Mouse (Mus musculus) granulocyte monocyte progenitor cell, adult 5-6 weeks (primary cell): ENCODE results near the gene Vcpkmt. TPM values are rescaled to one million over a fixed set of nuclear protein-coding genes. Genes with fewer than 3 reads are reported as not detected.
"Not testable (repeated sequence)": the region's sequence is repeated elsewhere in the genome, so short reads cannot be mapped to it uniquely, and the experiment has no call there.

Experiments
- ATAC-seq: replicated peaks from 2 replicates; pipeline ENCODE4 v1.8.0; 2016; ENCODE audit warnings: mild to moderate bottlenecking, moderate TSS enrichment, inconsistent platforms; ENCODE audit not compliant: poor library complexity, severe bottlenecking
- total RNA-seq, 2 experiments: library from RNA; stranded (forward) in 1 of 2; stranded (reverse) in 1 of 2; fragments of 200-712, 200-1000 nt in 1 of 2; fragments of >200 nt in 1 of 2; fragmentation: Nextera tagmentation in 1 of 2; gene quantifications; 2 replicates each; pipeline ENCODE4 v1.2.3; 2014 to 2017

Gene Vcpkmt
- total RNA-seq (2014; fragmentation: Nextera tagmentation) (7.0 and 12.9 TPM in 2 replicates), total RNA-seq (2017) (17.3 and 17.4 TPM in 2 replicates)

DNA sequence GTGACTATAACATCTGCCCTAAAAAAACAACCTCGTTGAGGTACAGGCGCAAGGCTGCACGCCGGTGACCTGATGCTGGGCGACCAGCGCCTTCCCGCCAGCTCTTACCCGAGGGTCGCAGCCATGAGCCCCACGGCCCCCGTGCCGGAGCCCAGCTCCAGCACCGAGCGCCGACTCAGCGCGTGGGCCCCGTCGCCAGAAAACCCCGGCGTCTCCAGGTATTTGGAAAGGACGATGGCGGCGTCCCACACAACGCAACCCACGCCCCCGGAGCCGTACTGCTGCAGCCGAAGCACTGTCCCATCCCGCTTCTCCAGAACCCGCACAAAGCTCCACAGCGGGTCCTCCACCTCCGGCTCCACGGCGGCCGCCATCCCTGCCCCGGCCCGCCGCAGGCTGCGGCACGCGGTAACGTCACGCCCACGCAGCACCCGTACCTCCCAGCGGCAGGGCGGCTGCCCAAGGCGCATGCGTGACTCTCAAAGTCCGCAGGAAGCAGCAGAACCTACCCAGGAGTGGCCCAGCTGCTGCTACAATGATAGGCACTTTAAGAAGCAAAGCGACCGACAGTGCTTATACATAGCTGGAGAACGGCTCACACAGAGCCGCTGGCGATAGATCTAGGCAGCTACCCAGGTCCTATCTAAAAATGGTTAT, at the start of gene Vcpkmt:
TSS of gene Vcpkmt (minus strand) at position 416 of the 657 bp plus-strand sequence.
- ATAC-seq, result peak; percentile 99

DNA sequence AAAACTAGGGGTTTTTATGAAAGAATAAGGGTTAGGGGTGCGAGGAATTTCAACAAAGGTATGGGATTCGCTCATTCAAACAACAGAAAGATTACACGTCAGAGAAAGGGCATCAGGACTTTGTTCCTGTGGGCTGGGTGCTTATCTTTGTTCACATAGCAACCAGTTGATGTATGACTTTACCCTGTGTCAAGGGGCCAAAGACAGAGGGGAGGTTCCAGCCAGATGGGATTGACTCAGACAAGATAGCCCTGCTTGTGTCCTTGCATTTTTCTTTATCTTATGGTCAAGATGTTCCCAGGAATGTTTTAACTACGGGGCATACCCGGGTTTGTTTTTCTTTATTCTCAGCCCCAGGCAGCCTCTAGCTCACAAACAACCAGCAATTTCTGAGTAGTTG, 35.8 kb upstream of the Vcpkmt start:
- ATAC-seq, result not testable (repeated sequence)

DNA sequence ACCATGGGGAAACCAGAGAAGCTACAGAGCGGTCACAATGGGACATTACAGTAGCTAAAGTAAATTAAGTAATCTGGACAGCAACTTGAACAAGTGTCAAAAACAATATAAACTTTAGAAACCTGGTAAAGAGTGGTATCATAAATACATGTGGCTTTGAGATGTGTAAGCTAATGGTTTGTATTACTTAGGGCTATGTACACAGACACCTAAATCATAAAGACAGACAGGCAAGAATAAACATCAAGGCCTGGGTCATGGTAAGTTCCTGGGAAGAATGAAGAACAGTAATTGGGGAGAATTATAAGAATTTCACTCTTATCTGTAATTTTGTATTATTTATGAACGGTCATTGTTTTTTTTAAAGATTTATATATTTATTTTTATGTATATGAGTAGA, 21.5 kb upstream of the Vcpkmt start:
- no peak for ATAC-seq

DNA sequence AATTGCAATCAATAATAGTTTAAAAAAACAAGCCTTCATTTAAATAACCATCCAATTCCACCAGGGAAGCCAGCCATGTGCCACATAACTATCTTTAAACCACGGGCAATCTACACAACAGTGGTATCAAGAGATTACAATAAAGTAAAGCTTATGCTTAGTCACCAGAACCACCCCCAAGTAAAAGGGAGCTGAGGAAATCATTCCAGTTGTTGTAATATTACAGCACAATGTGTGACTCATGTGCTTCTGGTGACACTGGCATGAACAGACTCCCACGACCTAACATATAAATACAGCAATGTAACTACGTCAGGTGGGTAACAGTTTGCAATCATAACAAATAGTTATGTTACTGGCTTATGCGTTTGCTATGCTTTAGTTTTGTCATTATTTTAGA, 14.6 kb upstream of the Vcpkmt start:
- no peak for ATAC-seq

DNA sequence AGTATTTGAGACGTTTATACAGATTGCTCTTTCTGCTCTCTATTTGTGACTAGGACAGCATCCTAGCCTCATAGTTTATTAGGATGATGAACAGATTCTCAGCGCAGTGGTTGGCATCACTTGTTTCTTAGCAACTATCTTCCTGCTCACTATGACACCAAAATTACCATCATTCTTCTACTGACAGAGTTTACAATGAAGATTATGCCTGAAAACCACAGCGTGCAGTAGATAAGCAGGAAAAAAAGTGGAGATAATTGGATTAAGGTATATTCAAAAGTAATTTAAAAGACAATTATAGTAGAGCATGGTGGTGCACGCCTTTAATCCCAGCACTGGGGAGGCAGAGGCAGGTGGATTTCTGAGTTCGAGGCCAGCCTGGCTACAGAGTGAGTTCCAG, 10.3 kb upstream of the Vcpkmt start:
- no peak for ATAC-seq

DNA sequence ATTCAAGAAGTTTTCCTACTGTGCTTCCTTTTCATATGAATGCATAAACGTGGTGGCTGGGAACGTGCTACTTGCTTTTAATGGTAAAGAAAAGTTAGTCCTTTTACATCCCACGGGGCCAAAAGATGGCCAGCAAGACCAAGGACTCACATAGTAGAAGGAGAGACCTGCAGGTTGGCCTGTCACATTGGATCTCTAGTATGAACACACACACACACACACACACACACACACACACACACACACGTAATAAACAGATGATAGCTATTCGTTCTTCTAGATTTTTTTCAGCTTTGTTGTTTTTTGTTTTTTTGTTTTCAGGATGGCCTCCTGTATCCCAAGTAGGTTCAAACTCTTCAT, 422 bp upstream of the Vcpkmt start:
- no peak for ATAC-seq

DNA sequence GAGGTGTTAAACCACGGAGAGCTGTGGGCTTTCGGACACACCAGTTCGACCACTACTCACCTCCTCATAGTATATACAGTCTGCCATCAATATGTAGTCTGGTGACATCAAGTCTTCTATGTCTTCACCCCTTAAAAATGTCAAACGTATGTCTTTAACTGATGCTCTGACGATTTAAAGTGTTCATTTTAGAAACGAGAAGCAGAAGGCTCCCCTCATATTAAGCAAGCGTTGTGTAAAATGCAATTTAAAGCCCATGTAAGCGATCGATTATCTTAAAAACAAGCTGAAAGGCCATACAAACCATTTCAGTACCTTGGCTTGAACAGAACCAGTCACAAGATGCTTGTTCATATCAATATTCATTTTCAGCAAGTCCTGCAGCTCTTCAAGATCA, 614 bp downstream of the Vcpkmt start:
- no peak for ATAC-seq

DNA sequence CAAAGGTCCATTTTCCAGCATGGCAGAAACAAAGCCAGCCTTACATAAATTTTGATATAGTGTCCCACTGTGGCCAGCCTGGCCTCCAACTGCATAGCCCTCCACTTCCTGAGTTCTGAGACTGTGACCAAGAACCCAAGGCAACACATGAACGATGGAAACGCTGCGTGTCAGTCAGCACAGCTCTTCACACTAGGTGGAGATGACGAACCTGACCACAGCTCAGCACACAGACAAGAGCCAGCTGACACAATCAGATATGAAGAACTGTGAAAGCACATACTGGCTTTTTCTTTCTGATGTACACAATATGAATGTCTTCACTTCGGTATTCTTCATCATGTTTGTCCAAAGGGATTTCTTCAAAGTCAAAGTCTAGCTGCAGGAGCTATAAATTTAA, 3.2 kb downstream of the Vcpkmt start:
- no peak for ATAC-seq

DNA sequence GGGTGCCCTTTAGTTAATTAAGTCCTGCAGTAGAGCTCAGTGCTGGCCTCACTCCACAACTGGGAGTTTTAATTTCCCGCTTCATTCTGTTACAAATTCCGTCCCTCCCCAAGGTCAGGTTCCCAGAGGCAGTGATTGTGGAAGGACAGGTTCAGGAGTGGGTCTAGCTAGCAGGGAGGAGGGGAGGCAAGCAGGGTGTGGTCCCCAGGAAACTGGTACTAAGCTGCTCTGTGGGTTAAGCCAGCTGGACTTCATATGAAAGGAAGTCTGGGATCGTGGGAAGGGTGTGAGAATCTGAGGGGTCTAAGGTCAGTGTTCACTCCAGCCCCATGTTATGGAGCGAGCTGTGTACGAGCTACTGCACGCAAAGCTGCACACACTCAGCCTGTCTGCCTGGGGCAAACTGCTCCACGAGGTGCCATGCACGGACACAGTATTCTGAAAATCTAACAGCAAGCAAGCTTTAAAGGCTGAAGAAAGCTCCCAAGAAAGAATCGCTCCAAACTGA, 6.7 kb downstream of the Vcpkmt start:
- ATAC-seq, result no peak

DNA sequence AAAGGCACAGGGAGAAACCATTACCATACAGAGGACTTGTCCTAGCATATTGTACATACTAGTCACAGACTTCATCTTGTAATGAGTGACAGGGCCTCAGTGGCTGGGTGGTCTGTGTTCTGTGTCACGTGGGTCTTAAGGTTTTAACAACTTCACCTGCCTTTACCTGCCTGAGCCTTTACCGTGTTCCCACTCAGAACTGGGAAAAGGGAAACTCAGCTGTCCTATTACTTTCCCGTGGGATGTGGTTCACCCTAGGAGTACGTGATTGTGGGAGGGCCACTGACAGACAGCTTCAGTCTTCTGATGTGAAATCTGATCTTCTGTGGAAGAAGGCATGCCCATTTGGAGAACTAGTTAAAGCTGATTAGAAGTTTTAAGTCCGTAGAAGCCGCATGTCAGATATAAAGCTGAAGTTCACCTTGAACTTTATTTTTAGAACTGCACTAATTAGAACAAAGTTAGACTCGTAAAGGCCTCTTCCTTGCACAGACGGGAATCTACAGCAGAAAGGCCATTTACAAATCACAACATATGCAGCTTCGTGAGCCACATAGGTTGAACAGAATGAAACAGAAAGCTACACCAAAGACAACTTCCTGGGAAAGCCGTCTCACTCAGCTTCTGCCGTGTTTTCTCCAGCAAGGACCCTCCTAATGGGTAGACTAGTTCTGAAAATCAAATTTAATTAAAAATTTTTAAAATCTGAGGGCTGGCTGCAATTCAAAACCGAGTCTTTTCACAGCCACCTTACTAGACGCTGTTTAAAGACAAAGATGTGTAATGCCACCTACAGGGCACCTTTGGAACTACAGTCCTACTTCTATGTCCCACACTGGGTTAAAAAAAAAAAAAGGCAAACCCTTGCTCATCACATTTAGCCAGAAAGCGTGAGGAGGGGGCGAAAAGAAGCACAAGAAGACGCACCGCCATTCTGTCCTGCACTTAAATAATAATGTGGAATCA, 8.6 kb downstream of the Vcpkmt start:
- ATAC-seq, result peak; percentile 75

DNA sequence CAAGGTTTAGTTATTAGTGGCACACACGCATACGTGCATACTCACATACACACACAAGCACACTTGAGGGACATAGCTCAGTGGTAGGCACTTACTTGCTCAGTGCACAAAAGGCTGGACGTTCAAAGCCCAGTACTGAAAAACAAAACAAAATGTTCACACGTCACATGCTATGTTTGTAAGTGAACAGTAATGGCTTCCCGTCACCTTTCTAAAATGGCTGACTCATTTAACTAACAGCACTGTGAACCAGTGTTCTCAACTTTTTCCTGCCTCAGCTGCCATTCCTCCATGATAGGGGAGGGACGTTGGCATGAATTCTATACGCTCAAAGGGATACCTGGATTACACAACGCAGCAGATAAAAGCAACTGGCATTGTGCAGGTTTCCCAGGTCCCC, 9.6 kb downstream of the Vcpkmt start:
- no peak for ATAC-seq

DNA sequence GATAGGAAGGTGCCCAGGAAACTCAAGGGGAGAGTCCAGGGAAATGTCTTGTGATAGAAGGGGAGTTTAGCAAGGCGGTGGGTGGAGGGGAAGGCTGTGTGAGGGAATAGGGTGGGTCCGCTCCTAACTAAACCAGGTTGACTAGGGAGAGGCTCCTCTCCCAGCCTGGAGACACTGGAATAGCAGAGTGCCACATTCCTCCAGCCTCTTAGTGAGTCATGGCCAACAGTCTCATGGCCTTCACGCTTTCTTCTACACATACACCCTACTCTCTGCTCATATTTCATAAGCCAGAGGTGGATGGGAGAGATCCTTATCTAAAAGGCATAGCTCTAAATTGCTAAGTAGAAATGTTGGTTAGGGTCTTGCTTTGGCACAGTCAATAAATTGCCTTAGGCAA, 12.9 kb downstream of the Vcpkmt start:
- no peak for ATAC-seq

DNA sequence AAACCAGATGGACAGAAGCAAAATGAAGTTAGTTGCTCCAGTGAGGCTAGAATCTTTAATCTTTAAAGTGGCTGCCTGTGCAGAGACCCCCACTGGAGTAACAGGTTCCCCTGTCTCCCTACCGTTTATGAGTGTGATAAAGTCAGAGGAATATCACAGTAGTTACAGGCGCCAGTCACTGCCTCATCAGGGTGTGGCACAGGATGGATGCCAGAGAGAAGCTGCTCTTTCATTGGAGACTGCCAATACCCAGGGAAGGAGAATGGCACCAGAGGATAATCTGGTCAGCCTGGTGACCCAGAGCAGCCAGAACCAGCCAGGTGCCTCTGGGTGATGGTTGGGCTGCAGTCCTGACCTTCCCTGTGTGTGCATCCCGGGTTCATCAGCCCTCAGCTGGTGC, 14.6 kb downstream of the Vcpkmt start:
- no peak for ATAC-seq

DNA sequence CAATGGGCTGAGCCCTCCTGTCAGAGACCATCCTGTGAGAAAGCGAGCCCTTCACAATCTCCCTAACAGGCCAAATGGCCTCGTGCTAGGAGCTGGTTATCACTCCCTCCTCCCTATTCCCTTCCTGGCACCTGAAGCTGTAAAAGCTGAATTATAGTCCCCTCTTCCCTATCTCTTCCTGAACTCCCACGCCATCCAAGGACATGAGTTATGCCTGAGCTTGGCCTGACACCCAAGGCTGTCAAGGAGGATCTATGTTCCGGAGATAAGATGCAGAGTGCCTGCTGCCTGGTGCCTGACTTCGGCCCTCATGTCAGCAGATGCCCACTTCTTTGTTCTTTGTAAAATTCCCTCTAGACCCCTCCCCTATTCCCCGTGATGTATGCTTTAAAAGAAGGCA, 21.8 kb downstream of the Vcpkmt start:
- ATAC-seq, result not testable (repeated sequence)

DNA sequence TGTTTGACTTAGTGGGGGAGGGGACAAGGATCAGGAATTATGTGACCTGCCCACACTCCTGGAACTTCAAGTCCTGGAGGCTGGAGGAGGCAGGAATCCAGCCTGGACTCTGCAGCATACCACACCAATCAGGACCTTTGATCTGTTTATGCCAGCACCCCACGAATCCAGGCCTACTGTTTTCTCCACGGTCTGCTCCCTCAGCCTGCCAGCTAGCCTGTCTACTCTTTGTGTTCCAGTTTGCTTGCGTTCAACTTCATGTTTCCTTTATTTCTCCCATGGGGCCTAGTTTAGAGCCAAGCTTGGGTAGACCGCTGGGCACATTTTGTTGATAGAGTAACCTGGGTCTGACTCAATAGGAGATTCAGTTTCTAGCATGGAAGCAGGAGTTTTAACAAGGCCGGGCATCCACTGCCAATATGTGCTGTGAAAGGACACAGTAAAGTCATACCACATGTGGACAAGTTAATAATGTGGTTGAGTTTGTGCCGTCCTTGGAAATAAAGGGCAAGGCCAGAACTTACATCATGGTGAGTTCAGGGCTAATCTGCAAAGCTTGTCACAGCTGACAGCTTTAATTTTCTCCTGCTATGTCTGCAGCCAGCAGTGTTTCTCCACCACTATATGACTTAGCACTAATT, 26.5 kb downstream of the Vcpkmt start:
- ATAC-seq, result no peak

DNA sequence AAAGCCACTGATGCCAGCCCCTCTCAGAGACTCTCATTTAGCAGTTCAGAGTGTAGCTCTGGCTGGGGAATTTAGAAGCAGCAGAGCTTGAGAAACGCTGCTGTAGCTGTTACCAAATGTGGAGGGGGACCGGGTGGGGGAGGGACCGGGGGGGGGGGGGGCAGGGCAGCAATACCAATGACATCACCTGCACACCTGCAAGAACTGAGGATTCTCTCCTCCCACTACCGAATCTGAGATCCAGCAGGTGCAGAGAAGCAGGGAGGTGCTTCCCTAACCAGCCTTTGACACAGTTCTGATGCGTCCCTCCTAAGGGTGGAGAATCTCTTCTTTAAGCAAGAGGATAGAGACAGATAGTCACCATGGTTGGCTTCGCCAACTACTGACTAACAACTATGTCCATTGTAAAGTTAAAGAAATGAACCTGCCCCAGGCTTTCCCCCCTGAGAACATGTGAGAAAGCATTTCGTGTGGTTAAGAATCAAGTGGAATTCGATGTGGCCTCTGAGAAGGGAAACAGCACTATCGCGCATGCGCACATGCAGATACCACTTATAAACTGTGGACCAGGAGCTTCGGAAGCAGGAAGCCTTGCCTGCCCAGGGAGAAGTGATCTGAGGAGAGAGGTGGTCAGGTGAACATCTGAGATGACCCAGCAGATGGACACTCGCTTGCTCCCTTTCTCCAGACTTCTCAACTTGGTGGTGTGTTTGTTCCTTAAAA, 37.2 kb downstream of the Vcpkmt start:
- ATAC-seq, result no peak

DNA sequence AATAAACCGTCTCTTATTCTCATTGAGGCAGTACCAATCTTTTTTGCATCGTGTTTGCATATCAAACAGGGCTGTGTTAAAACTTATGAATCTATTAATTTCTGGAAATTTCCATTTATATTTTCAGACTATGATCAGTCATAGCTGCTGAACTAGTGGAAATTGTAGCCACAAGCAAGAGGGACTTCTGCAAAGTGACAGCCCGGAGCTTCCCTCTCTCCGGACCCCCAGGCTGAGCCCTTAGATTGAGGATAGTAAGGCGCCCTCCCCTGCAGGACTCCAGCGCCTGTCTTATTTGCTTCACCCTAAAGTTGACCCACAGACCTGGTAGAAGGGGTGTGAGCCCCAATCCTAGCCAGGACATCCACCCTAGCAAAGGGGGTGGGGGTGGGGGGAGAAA, 37.8 kb downstream of the Vcpkmt start:
- 0 out of 2 replicates have a peak, but pooled peaks have one; percentile 18 for ATAC-seq

DNA sequence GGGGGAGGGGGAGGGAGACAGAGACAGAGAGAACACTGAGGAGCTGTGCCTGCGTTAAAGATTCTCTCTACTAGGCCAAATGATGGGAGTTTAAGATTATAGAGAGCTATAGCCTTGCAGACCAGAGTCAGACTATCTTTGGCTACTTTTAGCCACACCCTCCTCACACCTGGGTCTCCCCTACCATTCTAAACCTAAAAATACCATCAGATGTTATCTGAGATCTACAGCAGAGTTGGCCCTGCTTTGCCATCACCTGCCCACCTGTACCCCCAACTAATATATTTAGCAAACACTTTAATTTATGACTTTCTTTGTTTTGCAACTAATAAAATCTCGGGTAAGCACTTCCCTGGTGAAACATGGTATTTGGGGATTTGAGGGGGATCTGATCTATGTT, 38.3 kb downstream of the Vcpkmt start:
- ATAC-seq, result no peak

DNA sequence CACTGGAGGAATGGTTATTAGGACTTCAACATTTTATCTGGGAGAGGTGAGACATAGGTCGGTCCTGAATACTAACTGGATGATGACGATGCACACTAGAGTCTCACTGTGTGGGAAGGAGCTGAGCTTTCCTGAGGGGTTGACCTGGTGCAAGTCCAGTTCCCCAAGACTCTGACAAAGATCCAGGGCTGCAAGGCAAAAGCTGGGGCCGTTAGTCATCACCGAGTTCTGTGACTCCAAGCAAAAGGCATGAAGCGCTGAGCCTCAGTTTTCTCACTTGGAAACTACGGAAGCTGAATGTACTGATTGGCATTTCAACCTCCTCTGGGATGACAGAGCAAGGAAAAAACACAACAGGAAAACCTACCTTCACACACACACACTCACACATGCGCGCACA, 40.5 kb downstream of the Vcpkmt start:
- ATAC-seq, result no peak

DNA sequence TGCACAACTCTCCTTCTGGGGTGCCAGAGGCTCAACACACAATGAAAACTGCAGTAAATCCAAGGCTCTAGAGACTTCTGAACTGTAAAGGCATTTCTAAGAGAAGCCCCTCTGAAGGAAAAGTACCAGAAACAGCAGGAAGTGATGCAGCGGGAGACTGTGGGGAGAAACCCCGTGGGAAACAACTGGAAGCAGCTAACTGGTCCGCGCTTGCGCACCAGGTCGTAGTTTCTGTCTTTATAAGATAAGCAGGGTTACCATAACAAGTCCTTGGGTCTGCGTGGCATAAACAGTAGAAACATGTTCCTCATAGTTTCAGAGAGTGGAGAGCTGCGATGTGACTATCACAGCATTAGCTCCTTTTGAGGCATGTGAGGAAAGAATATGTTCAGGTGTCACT, 41.2 kb downstream of the Vcpkmt start:
- ATAC-seq, result no peak
